Mouse (Mus musculus): Measurements from ENCODE around the gene Wdr91.

DNA sequence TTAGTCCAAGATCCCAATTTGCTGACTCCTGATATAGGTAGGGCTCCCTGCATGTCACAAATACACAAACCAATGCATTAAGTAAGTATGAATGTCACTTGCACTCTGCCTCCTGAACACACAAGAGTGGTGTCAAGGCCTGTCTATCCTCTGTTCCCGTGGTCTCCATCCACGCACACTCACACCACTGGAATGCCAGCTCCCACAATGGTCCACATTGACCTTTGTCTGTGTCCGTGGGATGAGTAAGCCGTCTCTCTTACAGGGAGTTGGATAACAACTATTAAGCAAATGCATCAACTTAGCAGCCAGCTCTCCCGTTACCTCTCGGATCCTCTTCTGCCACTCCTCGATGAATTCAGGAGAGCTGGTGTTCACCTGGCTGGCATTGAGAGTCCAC, 48.5 kb upstream of the Wdr91 start:
- TF ChIP-seq SRF (IDR thresholded peaks at IDR 0.05; ENCODE audit: control insufficient read depth, insufficient read length, low read depth) (no peak), TCF12 (IDR thresholded peaks at IDR 0.05; ENCODE audit: insufficient read depth, poor library complexity, severe bottlenecking) (no peak), USF1 (IDR thresholded peaks at IDR 0.05; ENCODE audit: low read depth) (no peak), MAX (IDR thresholded peaks at IDR 0.05; ENCODE audit: low read depth) (no peak), POLR2AphosphoS2 (IDR thresholded peaks at IDR 0.05; ENCODE audit: insufficient read length, low read depth) (no peak)

All from myocyte (in vitro differentiated cells).